16 mouse cellular contexts compared by ENCODE assay signal in the genomic region with DNA sequence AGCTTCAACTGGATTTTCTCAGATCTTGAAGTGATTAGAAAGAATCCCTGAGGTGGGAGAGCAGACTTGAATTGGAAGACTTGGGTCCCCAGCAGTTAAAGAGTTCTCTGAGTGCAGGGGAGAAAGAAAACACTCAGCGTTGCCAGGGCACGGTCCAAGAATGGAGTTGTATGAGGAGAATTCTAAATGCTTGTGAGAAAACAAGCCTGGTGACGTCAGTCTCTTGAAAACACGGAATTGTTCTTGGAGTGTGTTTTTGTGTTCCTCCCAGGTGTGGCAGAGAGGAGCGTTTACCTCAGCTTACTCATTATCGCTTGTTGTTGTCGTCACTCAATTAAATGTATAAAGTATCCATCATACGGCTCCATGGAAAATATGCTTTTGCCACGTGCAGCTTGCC.
A peak's percentile ranks its signal among the peaks of the same experiment; 100 is the strongest.
DNase-seq lines count a peak whose midpoint lies in the region; ATAC-seq lines count a peak whose summit lies in the region.
"Had no signal": no experiment of that assay in that cellular context is flagged by ENCODE, and none has a peak within 500 bp of the region (broad histone marks: within the 10 kb centered on the region; RNA-seq: fewer than 3 reads in every experiment).

No protein-coding gene starts in this region.

- no peaks in the 10 kb centered on the region for H3K9me3 ChIP-seq in forebrain, embryonic 15.5 days
- no peaks in the 10 kb centered on the region for H3K9me3 ChIP-seq in forebrain, embryonic 12.5 days
- no peaks in the 10 kb centered on the region for H3K9me3 ChIP-seq in neural tube, embryonic 13.5 days
- no peaks in the 10 kb centered on the region for H3K9me3 ChIP-seq in midbrain, embryonic 10.5 days (replicated peaks)
- no peaks in the 10 kb centered on the region for H3K9me3 ChIP-seq in neural tube, embryonic 15.5 days (replicated peaks)
- H3K9me3 ChIP-seq: heart, embryonic 10.5 days; intestine, embryonic 15.5 days; limb, embryonic 12.5 days; liver, embryonic 15.5 days had no signal

- no peaks in the 10 kb centered on the region for H3K27me3 ChIP-seq in forebrain, embryonic 15.5 days
- H3K27me3 ChIP-seq in forebrain, embryonic 12.5 days: no peaks in the 10 kb centered on the region
- H3K27me3 ChIP-seq in neural tube, embryonic 13.5 days: no peaks in the 10 kb centered on the region
- H3K27me3 ChIP-seq in midbrain, embryonic 10.5 days (ENCODE audit: low read depth, poor library complexity, severe bottlenecking): no peaks in the 10 kb centered on the region
- H3K27me3 ChIP-seq in neural tube, embryonic 15.5 days (replicated peaks): no peaks in the 10 kb centered on the region
- H3K27me3 ChIP-seq: intestine, embryonic 15.5 days; limb, embryonic 12.5 days; liver, embryonic 15.5 days had no signal

- no peak for DNase-seq in neural tube, embryonic 10.5 days (ENCODE audit: extremely low spot score, low spot score)
- no peak for DNase-seq in midbrain, embryonic 10.5 days (ENCODE audit: low spot score)
- no peak for DNase-seq in layer of hippocampus, postnatal 36 days
- DNase-seq in ovary, postnatal 14 days (ENCODE audit: low spot score): no peak
- DNase-seq: adrenal gland, postnatal 25 days; cerebellum, postnatal 25 days; heart, postnatal 14 days had no signal

- H3K27ac ChIP-seq in forebrain, embryonic 15.5 days (replicated peaks): no peak overlapping the region
- no peak overlapping the region for H3K27ac ChIP-seq in forebrain, embryonic 12.5 days
- no peak overlapping the region for H3K27ac ChIP-seq in neural tube, embryonic 13.5 days (replicated peaks)
- H3K27ac ChIP-seq in midbrain, embryonic 10.5 days (replicated peaks): peak overlapping the region; percentile 61
- H3K27ac ChIP-seq in neural tube, embryonic 15.5 days (replicated peaks): no peak overlapping the region
- H3K27ac ChIP-seq: heart, embryonic 10.5 days; intestine, embryonic 15.5 days; limb, embryonic 12.5 days; liver, embryonic 15.5 days had no signal

- no peak overlapping the region for H3K9ac ChIP-seq in forebrain, embryonic 15.5 days (replicated peaks)
- no peak overlapping the region for H3K9ac ChIP-seq in forebrain, embryonic 12.5 days
- H3K9ac ChIP-seq in neural tube, embryonic 13.5 days: no peak overlapping the region
- no peak overlapping the region for H3K9ac ChIP-seq in neural tube, embryonic 15.5 days (replicated peaks)
- H3K9ac ChIP-seq: intestine, embryonic 15.5 days; limb, embryonic 12.5 days; liver, embryonic 15.5 days had no signal

- peaks cover 6% of the 10 kb centered on the region; the same call in 1 of the 2 replicates for H3K4me1 ChIP-seq in forebrain, embryonic 15.5 days
- H3K4me1 ChIP-seq in forebrain, embryonic 12.5 days: peaks cover 12% of the 10 kb centered on the region
- no peaks in the 10 kb centered on the region; the same call in 1 of the 2 replicates for H3K4me1 ChIP-seq in neural tube, embryonic 13.5 days (replicated peaks)
- peaks cover 29% of the 10 kb centered on the region for H3K4me1 ChIP-seq in midbrain, embryonic 10.5 days
- no peaks in the 10 kb centered on the region for H3K4me1 ChIP-seq in neural tube, embryonic 15.5 days
- H3K4me1 ChIP-seq: intestine, embryonic 15.5 days; liver, embryonic 15.5 days had no signal

- peak; percentile 43; the same call in 1 of the 2 replicates for ATAC-seq in forebrain, embryonic 15.5 days (replicated peaks)
- ATAC-seq in forebrain, embryonic 12.5 days (ENCODE audit: low FRiP score): no peak
- 0 out of 2 replicates have a peak, but pooled peaks have one; percentile 43 for ATAC-seq in neural tube, embryonic 13.5 days (ENCODE audit: low read depth)
- ATAC-seq in neural tube, embryonic 15.5 days (ENCODE audit: low FRiP score): peak; percentile 26; the same call in 1 of the 2 replicates
- ATAC-seq: intestine, embryonic 15.5 days had no signal

- 43% methylated on average over 9 of the region's 9 CpGs for WGBS in forebrain, embryonic 15.5 days
- 63% methylated on average over 9 of the region's 9 CpGs for WGBS in forebrain, embryonic 12.5 days
- 67% methylated on average over 9 of the region's 9 CpGs for WGBS in neural tube, embryonic 13.5 days
- WGBS in midbrain, embryonic 10.5 days: 68% methylated on average over 9 of the region's 9 CpGs
- 64% methylated on average over 9 of the region's 9 CpGs for WGBS in neural tube, embryonic 15.5 days

- H3K36me3 ChIP-seq in forebrain, embryonic 15.5 days: no peaks in the 10 kb centered on the region
- no peaks in the 10 kb centered on the region for H3K36me3 ChIP-seq in forebrain, embryonic 12.5 days (replicated peaks)
- H3K36me3 ChIP-seq in neural tube, embryonic 13.5 days: no peaks in the 10 kb centered on the region
- H3K36me3 ChIP-seq in midbrain, embryonic 10.5 days: no peaks in the 10 kb centered on the region
- no peaks in the 10 kb centered on the region for H3K36me3 ChIP-seq in neural tube, embryonic 15.5 days
- H3K36me3 ChIP-seq: heart, embryonic 10.5 days; intestine, embryonic 15.5 days; limb, embryonic 12.5 days; liver, embryonic 15.5 days had no signal

- no peak overlapping the region for H3K4me3 ChIP-seq in forebrain, embryonic 15.5 days
- H3K4me3 ChIP-seq in forebrain, embryonic 12.5 days (replicated peaks): no peak overlapping the region
- H3K4me3 ChIP-seq in neural tube, embryonic 13.5 days: no peak overlapping the region
- no peak overlapping the region for H3K4me3 ChIP-seq in midbrain, embryonic 10.5 days
- H3K4me3 ChIP-seq in neural tube, embryonic 15.5 days (replicated peaks): no peak overlapping the region
- H3K4me3 ChIP-seq: heart, embryonic 10.5 days; intestine, embryonic 15.5 days; limb, embryonic 12.5 days; liver, embryonic 15.5 days; myocyte had no signal

- 0 out of 2 replicates have a peak overlapping the region, but pooled peaks have one; percentile 5 for H3K4me2 ChIP-seq in forebrain, embryonic 15.5 days (replicated peaks)
- H3K4me2 ChIP-seq in forebrain, embryonic 12.5 days: no peak overlapping the region
- peak overlapping the region; percentile 11; the same call in 1 of the 2 replicates for H3K4me2 ChIP-seq in neural tube, embryonic 13.5 days
- H3K4me2 ChIP-seq in neural tube, embryonic 15.5 days: peak overlapping the region; percentile 22
- H3K4me2 ChIP-seq: intestine, embryonic 15.5 days; limb, embryonic 12.5 days; liver, embryonic 15.5 days had no signal
